Mouse (Mus musculus) kidney, postnatal 0 days (tissue): Measurements from ENCODE around the gene Fabp7. TPM values are rescaled to one million over a fixed set of nuclear protein-coding genes. Genes with fewer than 3 reads are reported as not detected.

Source experiments
- ATAC-seq: fragments of 200-750 bp; cut with Nextera tagmentation; replicated peaks from 2 replicates; pipeline ENCODE4 v1.8.0; 2017; ENCODE audit warnings: low read depth, moderate number of reproducible peaks, moderate TSS enrichment, moderate library complexity; ENCODE audit not compliant: low FRiP score
- DNase-seq: peaks from one replicate; pipeline ENCODE4 v3.0.0-alpha.2; 2016; ENCODE audit warnings: low spot score
- H3K27ac ChIP-seq: fragments of 300-500 bp; sonication (generic); 2 replicates; pipeline ENCODE4 v1.5.1; 2014; ENCODE audit warnings: mild to moderate bottlenecking
- H3K27me3 ChIP-seq: fragments of 300-500 bp; sonication (generic); 2 replicates; pipeline ENCODE4 v1.6.1; 2014; ENCODE audit warnings: low read length, mixed read lengths; ENCODE audit not compliant: insufficient read depth
- H3K36me3 ChIP-seq: fragments of 300-500 bp; sonication (generic); 2 replicates; pipeline ENCODE4 v1.6.1; 2014; ENCODE audit warnings: low read length, mixed read lengths; ENCODE audit not compliant: insufficient read depth
- H3K4me1 ChIP-seq: fragments of 300-500 bp; sonication (generic); replicated peaks from 2 replicates; pipeline ENCODE4 v1.6.1; 2014; ENCODE audit warnings: antibody characterized with exemption, low read length, mixed read lengths; ENCODE audit not compliant: insufficient read depth
- H3K4me2 ChIP-seq: fragments of 300-500 bp; sonication (generic); 2 replicates; pipeline ENCODE4 v1.6.1; 2014; ENCODE audit warnings: mild to moderate bottlenecking, low read length, moderate library complexity, mixed read lengths
- H3K4me3 ChIP-seq: fragments of 300-500 bp; sonication (generic); replicated peaks from 2 replicates; pipeline ENCODE4 v1.5.1; 2014; ENCODE audit warnings: low read depth, low read length
- H3K9ac ChIP-seq: fragments of 300-500 bp; sonication (generic); 2 replicates; pipeline ENCODE4 v1.6.1; 2014; ENCODE audit warnings: low read depth, low read length
- H3K9me3 ChIP-seq: fragments of 300-500 bp; sonication (generic); replicated peaks from 2 replicates; pipeline ENCODE4 v1.6.1; 2016; ENCODE audit warnings: low read length, inconsistent platforms, mixed read lengths
- CTCF ChIP-seq: IDR thresholded peaks from 2 replicates; pipeline ENCODE4 v1.5.1; 2016; ENCODE audit warnings: antibody characterized with exemption, low read depth, mild to moderate bottlenecking, moderate library complexity
- WGBS: fragments of 180-500 bp; shearing (Covaris S2); extraction: QIAGEN DNeasy Blood & Tissue Kit; methylation state at CpG from one replicate; pipeline ENCODE4 v1.1.7; 2014; 5-methylcytosine and 5-hydroxymethylcytosine counted together
- polyA plus RNA-seq: library from polyadenylated mRNA; unstranded; fragments of >200 nt; fragmentation: Nextera tagmentation; extraction: Ambion mirVana; gene quantifications from 2 replicates; pipeline ENCODE4 v1.2.1, GENCODE M21; 2015

Fabp7 gene
- polyA plus RNA-seq, 1 experiment from 2014 or later = 5.1 TPM

DNA sequence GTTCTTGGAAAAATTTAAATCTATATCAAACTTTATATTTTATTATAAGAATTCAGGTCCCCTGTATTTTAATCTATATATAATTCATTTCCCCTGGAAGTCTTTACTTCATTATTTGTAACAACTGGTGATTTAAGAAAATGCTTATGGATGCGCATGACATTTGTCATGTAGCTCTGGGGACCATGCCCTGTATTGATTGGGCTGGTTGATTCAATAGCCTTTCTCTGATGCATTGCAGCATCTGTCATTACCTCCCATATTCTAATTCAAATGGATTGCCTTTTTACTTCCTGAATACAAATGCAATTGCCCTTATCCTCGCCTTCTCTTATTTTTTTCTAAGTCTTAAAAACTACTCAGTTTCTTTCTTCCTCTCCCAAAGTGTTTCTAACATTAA lies 29.6 kb downstream of the Fabp7 start:
- H3K4me1 ChIP-seq = no peaks in the 10 kb centered on the region
- no peaks in the 10 kb centered on the region for H3K36me3 ChIP-seq
- no peaks in the 10 kb centered on the region for H3K9me3 ChIP-seq
- no peak overlapping the region for H3K4me3 ChIP-seq
- H3K4me2 ChIP-seq = no peak overlapping the region
- no peak for TF ChIP-seq CTCF
- no peak for ATAC-seq
- 88% methylated on average over 2 of the region's 2 CpGs for WGBS
- no peak overlapping the region for H3K27ac ChIP-seq
- no peaks in the 10 kb centered on the region for H3K27me3 ChIP-seq
- DNase-seq = no peak
- no peak overlapping the region for H3K9ac ChIP-seq

DNA sequence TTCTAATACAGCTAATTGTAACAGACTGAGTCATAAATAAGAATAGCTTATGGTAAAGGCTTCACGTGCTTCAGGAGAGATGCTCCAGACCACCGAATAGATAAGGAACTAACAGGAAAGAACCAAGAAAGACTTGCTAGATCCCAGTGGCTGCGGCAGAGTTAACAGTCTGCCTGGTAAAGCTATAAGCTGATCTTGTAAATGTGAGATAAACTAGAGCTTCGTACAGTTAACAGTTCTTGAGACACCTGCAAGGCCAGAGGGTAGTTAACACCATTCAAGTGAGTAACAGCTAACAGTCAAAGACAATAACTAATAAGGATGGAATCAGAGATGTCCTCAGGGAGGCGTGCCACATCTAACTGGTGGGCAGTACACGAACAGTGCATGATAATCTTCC lies 31.2 kb downstream of the Fabp7 start:
- Histone ChIP-seq H3K27ac (no peak overlapping the region), H3K36me3 (no peaks in the 10 kb centered on the region), H3K27me3 (no peaks in the 10 kb centered on the region), H3K4me2 (no peak overlapping the region), H3K4me1 (no peaks in the 10 kb centered on the region), H3K9ac (no peak overlapping the region), H3K4me3 (no peak overlapping the region), H3K9me3 (no peaks in the 10 kb centered on the region)
- no peak for ATAC-seq
- TF ChIP-seq CTCF = no peak
- WGBS = 81% methylated on average over 6 of the region's 6 CpGs
- no peak for DNase-seq

DNA sequence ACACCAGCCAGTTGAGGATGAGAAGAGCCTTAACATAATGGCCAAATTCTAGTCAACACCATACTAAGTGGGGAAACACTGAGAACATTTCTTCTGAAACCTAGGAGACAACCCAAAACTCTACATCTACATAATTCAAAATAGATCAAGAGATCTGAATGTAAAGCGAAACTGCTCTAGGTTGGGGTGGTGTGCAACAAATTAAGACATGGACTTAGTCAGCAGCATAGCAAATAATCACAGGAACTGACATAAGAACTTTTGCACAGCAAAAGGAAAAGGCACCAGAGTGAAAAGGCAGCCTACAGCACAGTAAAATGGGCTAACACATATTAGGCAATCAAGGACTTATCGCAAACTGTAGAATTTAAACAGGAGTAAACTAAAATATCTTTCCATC lies 34.5 kb downstream of the Fabp7 start:
- no peak overlapping the region for H3K9ac ChIP-seq
- no peak for DNase-seq
- H3K27me3 ChIP-seq = no peaks in the 10 kb centered on the region
- no peak overlapping the region for H3K27ac ChIP-seq
- 93% methylated on average over 2 of the region's 2 CpGs for WGBS
- no peak for ATAC-seq
- TF ChIP-seq CTCF = no peak
- H3K9me3 ChIP-seq = no peaks in the 10 kb centered on the region
- no peak overlapping the region for H3K4me3 ChIP-seq
- no peaks in the 10 kb centered on the region for H3K4me1 ChIP-seq
- H3K36me3 ChIP-seq = no peaks in the 10 kb centered on the region
- no peak overlapping the region for H3K4me2 ChIP-seq

DNA sequence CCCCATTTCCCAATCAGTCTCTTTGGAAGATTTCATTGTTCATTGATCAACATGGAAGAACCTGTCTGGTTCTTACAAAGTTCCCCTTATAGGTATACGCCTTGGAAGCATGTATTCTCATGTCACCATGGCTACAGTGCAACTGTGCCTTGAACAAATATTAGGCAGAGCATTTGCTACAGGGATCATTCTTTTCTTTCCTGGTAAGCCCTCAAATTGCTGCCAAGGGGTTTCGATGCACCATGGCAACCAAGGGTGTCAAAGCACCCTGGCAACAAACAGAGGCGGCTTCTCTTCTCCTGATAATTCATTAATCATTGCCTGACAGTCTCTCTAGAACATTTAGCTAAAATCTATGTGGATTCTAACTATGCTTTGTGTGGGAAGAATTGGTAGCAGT lies 37.8 kb downstream of the Fabp7 start:
- 40% methylated on average over 3 of the region's 3 CpGs for WGBS
- no peaks in the 10 kb centered on the region for H3K36me3 ChIP-seq
- no peak overlapping the region for H3K27ac ChIP-seq
- no peak for TF ChIP-seq CTCF
- no peak for ATAC-seq
- no peak overlapping the region for H3K4me2 ChIP-seq
- H3K9ac ChIP-seq = no peak overlapping the region
- H3K9me3 ChIP-seq = no peaks in the 10 kb centered on the region
- DNase-seq = no peak
- no peak overlapping the region for H3K4me3 ChIP-seq
- H3K4me1 ChIP-seq = no peaks in the 10 kb centered on the region
- H3K27me3 ChIP-seq = no peaks in the 10 kb centered on the region

DNA sequence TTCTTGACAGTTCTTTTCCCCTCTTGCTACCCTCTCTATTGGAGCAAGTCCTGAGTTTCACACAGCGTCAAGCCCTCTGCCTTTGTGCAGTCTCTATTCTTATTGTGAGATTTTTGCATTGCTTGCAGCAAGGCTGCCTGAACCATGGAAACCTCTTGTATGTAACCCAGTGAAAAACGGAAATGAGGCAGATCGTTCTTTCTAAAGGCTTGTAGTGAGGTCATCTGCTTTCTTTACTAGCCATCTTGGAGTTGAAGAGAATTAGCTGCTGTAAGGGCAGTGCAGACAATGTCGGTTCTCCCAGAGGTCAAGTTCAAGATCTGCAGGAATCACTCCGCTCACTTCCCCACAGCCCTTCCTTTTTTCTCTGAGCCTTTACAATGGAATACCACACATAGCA lies 44.0 kb downstream of the Fabp7 start:
- H3K4me2 ChIP-seq = no peak overlapping the region
- H3K9ac ChIP-seq = no peak overlapping the region
- H3K4me3 ChIP-seq = no peak overlapping the region
- H3K27ac ChIP-seq = no peak overlapping the region
- no peaks in the 10 kb centered on the region for H3K27me3 ChIP-seq
- WGBS = 72% methylated on average over 5 of the region's 5 CpGs
- no peaks in the 10 kb centered on the region for H3K36me3 ChIP-seq
- no peak for DNase-seq
- H3K9me3 ChIP-seq = no peaks in the 10 kb centered on the region
- ATAC-seq = no peak
- H3K4me1 ChIP-seq = no peaks in the 10 kb centered on the region
- no peak for TF ChIP-seq CTCF

DNA sequence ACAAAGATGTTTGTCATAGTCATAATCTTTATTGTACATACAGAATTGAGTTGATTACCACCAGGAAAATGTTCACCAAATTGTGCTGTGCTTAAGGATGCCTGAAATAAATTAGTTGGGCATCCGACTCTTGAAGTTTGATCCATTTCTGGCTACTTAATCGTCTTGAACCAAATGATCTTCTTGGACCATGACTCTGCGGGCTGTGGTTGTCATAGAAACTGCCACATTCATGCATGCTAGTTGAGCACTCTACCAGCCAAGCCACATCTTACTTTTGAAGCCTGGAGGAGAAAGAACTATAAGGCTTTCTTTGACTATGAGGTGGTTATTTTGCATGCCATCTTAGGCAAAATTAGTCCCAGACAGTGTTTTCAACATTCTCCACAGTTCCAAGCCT lies 44.9 kb downstream of the Fabp7 start:
- Histone ChIP-seq H3K4me1 (no peaks in the 10 kb centered on the region), H3K4me3 (no peak overlapping the region), H3K9me3 (no peaks in the 10 kb centered on the region), H3K27ac (no peak overlapping the region), H3K27me3 (no peaks in the 10 kb centered on the region), H3K9ac (no peak overlapping the region), H3K4me2 (no peak overlapping the region), H3K36me3 (no peaks in the 10 kb centered on the region)
- WGBS = 62% methylated on average over 3 of the region's 3 CpGs
- TF ChIP-seq CTCF = no peak
- DNase-seq (no peak), ATAC-seq (no peak)

DNA sequence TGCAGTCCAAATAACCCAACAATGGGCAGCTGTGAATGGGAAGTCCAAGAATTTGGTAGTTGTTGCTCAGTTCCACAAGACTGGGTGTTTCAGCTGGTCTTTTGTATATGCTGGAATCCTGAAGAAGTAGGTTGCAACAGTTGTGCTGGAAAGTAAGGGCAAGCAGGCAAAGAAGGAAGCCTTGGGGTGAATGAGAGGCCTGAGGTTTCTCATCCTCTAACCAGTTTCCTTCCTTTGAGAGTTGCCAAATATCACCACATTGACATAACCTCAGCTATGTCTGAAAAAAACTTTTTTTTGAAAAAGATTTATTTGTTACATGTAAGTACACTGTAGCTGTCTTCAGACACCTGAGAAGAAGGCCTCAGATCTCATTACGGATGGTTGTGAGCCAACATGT lies 50.4 kb downstream of the Fabp7 start:
- H3K27me3 ChIP-seq = no peaks in the 10 kb centered on the region
- H3K4me2 ChIP-seq = no peak overlapping the region
- no peak for TF ChIP-seq CTCF
- no peak overlapping the region for H3K9ac ChIP-seq
- WGBS = 97% methylated on average over 1 of the region's 1 CpGs
- H3K4me3 ChIP-seq = no peak overlapping the region
- no peaks in the 10 kb centered on the region for H3K4me1 ChIP-seq
- DNase-seq = no peak
- ATAC-seq = no peak
- no peaks in the 10 kb centered on the region for H3K9me3 ChIP-seq
- H3K27ac ChIP-seq = no peak overlapping the region
- no peaks in the 10 kb centered on the region for H3K36me3 ChIP-seq
